Mouse (Mus musculus) heart, adult 2 months (tissue): ENCODE data around the gene Fbxo44. TPM values are rescaled to one million over a fixed set of nuclear protein-coding genes. Genes with fewer than 3 reads are reported as not detected.

ENCODE experiments used
- DNase-seq, 2 experiments: peaks; one replicate each; pipeline ENCODE4 v3.0.0; 2021
- H3K27ac ChIP-seq: fragments of 200-600 bp; 2 replicates; pipeline ENCODE4 v1.8.1; 2022
- H3K27me3 ChIP-seq: fragments of 200-500 bp; 2 replicates; pipeline ENCODE4 v1.6.1; 2012; ENCODE audit warnings: mild to moderate bottlenecking, low read length, inconsistent platforms, mixed read lengths; ENCODE audit not compliant: control insufficient read depth, insufficient read depth
- H3K36me3 ChIP-seq: fragments of 200-500 bp; 2 replicates; pipeline ENCODE4 v1.6.1; 2012; ENCODE audit warnings: low read length, inconsistent platforms; ENCODE audit not compliant: control insufficient read depth, insufficient read depth
- H3K4me1 ChIP-seq: fragments of 200-500 bp; 2 replicates; pipeline ENCODE4 v1.6.1; 2011; ENCODE audit warnings: low read length; ENCODE audit not compliant: control insufficient read depth, insufficient read depth
- H3K4me3 ChIP-seq: fragments of 200-600 bp; 2 replicates; pipeline ENCODE4 v1.8.1; 2022
- H3K79me2 ChIP-seq: fragments of 200-500 bp; replicated peaks from 2 replicates; pipeline ENCODE4 v1.6.1; 2012; ENCODE audit warnings: mild to moderate bottlenecking, inconsistent platforms, low read length, moderate library complexity, mixed read lengths; ENCODE audit not compliant: control insufficient read depth, insufficient read depth
- H3K9ac ChIP-seq: fragments of 200-500 bp; 2 replicates; pipeline ENCODE4 v1.6.1; 2012; ENCODE audit warnings: low read depth, mild to moderate bottlenecking, control low read depth, inconsistent platforms, low read length, mixed read lengths
- CTCF ChIP-seq: fragments of 200-600 bp; IDR thresholded peaks from 2 replicates; pipeline ENCODE4 v1.8.1; 2022; ENCODE audit warnings: antibody characterized with exemption, mild to moderate bottlenecking, moderate library complexity
- EP300 ChIP-seq: fragments of 200-500 bp; IDR thresholded peaks from 2 replicates; pipeline ENCODE4 v1.6.1; 2011; ENCODE audit warnings: low read depth, low read length, control low read depth; ENCODE audit not compliant: insufficient read depth
- POLR2A ChIP-seq: fragments of 200-500 bp; IDR thresholded peaks from 2 replicates; pipeline ENCODE4 v1.6.1; 2011; ENCODE audit warnings: mild to moderate bottlenecking, low read depth, low read length, control low read depth; ENCODE audit not compliant: insufficient read depth
- WGBS: fragments of 180-500 bp; shearing (Covaris S2); methylation state at CpG from one replicate; pipeline ENCODE4 v1.1.7; 2018; 5-methylcytosine and 5-hydroxymethylcytosine counted together
- intact Hi-C: fragments of 180-260 bp; cut with DNase I; formaldehyde crosslinking; loops from one replicate; pipeline ENCODE4 v1.15.1; 2025
- polyA plus RNA-seq: library from polyadenylated mRNA; depleted of rRNA; stranded (reverse); fragments of >200 nt; gene quantifications from 2 replicates; pipeline ENCODE4 v1.2.3, GENCODE M21; 2012
- total RNA-seq, 2 experiments: library from RNA; stranded (reverse); gene quantifications; 2 replicates each; pipeline ENCODE4 v1.2.3; 2021

Fbxo44 gene
- total and polyA plus RNA-seq, 3 experiments: 18.7 to 26.7 (median 19.7) TPM

DNA sequence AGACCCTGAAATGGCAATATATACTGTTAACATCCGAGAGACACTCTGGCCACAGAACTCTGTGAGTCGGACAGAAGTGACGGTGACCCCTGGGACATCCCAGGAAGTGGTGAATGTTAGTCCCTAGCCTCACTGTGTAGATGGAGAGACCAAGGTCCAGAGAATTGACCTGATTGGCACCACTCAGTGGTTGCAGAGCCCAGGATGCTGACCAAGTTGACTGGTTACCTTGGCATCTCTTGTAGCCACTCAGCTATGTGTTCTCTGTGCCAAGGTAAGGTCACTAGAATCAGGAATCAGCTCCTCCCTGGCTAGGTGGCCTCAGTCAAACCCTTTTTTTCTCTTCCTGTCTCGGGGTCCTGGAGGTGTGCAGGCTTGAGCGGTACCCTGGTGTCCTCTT is 16.6 kb downstream of the Fbxo44 start:
- H3K9ac ChIP-seq: no peak overlapping the region
- no peak overlapping the region for H3K27ac ChIP-seq
- H3K4me3 ChIP-seq: no peak overlapping the region
- no peaks in the 10 kb centered on the region; the same call in 1 of the 2 replicates for H3K4me1 ChIP-seq
- H3K79me2 ChIP-seq: no peaks in the 10 kb centered on the region
- H3K36me3 ChIP-seq: no peaks in the 10 kb centered on the region
- intact Hi-C loops: no loop called here
- DNase-seq: no peak
- no peak for TF ChIP-seq POLR2A
- no peak for TF ChIP-seq EP300
- TF ChIP-seq CTCF: no peak
- no peaks in the 10 kb centered on the region for H3K27me3 ChIP-seq
- 69% methylated on average over 5 of the region's 5 CpGs for WGBS

DNA sequence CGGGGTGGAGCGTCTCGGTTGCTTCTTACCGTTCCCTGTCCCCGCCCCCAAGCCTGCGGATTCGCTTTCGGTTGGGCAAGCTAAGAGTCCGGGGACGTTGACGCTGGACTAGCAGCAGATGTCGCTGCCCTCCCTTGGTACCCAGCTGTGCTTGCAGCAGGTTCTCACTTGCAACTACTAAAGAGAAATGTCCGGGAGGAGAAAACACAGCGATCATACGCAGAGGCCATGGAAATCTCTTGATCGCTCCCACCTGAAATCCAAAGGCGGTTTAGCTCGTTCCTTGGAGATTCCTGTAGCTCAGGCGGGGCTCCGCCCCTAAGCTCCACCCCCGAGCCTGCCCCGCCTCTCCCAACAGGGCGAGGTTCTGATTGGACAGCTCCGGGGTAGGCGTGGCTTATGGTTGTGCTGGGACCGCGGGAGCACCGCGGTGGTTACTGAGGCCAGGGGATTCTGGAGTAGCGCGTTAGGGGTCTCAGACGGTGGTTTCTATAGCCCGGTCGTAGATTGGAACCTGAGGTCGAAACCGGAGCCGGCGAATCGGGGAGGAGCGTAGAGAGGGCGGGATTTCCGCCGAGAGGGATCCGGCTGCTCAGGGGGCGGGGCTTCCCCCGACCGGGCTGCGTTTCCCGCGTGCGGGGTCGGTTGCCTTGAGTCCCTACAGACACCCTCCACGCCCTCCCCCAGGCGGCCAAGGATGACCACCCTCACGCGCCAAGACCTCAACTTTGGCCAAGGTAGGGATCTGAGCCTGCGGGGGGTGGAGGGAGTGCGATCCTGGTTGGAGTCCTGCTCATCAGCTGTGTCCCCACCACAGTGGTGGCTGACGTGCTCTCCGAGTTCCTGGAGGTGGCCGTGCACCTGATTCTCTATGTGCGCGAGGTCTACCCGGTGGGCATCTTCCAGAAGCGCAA is 19.9 kb downstream of the Fbxo44 start:
- under 1% methylated on average over 64 of the region's 65 CpGs for WGBS
- Histone ChIP-seq H3K36me3 (no peaks in the 10 kb centered on the region), H3K4me1 (no peaks in the 10 kb centered on the region; the same call in 1 of the 2 replicates), H3K4me3 (peak overlapping the region; percentile 85), H3K27me3 (no peaks in the 10 kb centered on the region), H3K27ac (peak overlapping the region; percentile 96), H3K9ac (peak overlapping the region; percentile 83), H3K79me2 (no peaks in the 10 kb centered on the region)
- TF ChIP-seq POLR2A (peak; percentile 71), CTCF (peak; percentile 89), EP300 (peak; percentile 53; the same call in 1 of the 2 replicates)
- DNase-seq: peak; percentile 95 to 96
- intact Hi-C loops: loop anchor here (1.0 kb wide), 1 partner anchor 24 kb away; no protein-coding TSS in a partner anchor

DNA sequence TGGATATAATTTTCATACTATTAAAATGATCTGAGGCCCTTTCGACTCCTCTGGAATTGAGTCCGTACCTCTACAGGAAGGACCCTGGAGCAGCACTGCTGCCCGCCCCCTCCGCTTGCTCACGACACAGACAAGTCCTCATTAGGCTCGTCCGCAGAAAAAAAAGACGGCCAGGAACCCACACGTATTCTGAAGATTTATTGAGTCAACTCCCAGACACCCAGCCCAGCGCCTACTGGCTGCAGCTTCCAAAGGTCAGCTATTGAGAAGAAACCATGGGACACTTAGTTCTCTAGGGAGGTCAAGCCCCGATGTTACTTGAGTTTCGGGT is 20.6 kb downstream of the Fbxo44 start:
- Histone ChIP-seq H3K27ac (peak overlapping the region; percentile 96), H3K79me2 (no peaks in the 10 kb centered on the region), H3K4me3 (peak overlapping the region; percentile 85), H3K4me1 (no peaks in the 10 kb centered on the region; the same call in 1 of the 2 replicates), H3K27me3 (no peaks in the 10 kb centered on the region), H3K36me3 (no peaks in the 10 kb centered on the region), H3K9ac (peak overlapping the region; percentile 42)
- no peak for DNase-seq
- intact Hi-C loops: loop anchor here (1.0 kb wide), 1 partner anchor 25 kb away; no protein-coding TSS in a partner anchor
- 1% methylated on average over 12 of the region's 12 CpGs for WGBS
- TF ChIP-seq EP300: no peak
- no peak for TF ChIP-seq POLR2A
- TF ChIP-seq CTCF: no peak

DNA sequence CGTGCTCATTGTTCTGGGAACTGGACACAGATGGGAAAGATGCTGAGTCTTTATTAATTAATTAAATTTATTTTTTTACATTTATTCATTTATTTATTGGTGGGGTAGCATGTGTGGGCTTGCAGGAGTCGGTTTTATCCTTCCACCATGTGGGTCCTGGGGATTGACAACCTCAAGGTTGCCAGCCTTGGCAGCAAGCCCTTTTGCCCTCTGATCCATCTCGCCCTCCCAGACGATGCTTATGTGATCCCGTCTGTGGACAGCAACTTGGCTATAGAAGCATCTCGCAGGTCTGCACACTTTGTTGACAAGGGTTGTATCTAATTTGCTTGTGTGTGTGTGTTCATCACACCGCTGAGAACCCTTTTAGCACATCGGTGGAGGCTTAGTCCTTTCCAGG is 22.8 kb downstream of the Fbxo44 start:
- intact Hi-C loops: no loop called here

DNA sequence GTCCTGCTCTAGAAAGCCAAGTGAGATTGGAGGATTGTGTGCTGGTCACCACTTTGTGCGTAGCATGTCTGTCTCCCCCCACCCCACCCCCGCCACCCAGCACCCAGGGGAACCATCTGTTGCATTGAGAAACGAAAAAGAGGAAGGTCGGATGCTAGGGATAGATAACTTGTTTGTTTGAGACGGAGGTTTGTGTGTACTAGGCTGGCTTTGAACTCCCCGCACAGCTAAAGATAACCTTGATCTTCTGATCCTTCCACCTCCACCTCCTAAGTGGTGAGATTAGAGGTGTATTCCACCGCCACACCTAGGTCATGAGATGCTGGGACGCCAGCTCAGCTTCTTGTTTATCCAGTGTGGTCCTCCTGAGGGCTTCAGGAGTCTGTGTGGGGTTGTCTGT is 25.3 kb downstream of the Fbxo44 start:
- Histone ChIP-seq H3K9ac (no peak overlapping the region), H3K27ac (no peak overlapping the region), H3K36me3 (no peaks in the 10 kb centered on the region), H3K79me2 (no peaks in the 10 kb centered on the region), H3K4me3 (no peak overlapping the region), H3K4me1 (no peaks in the 10 kb centered on the region; the same call in 1 of the 2 replicates), H3K27me3 (peaks cover 11% of the 10 kb centered on the region)
- TF ChIP-seq CTCF: no peak
- TF ChIP-seq EP300: no peak
- no peak for TF ChIP-seq POLR2A
- intact Hi-C loops: no loop called here
- no peak for DNase-seq
- WGBS: 69% methylated on average over 8 of the region's 8 CpGs

More for the DNA sequence above, 22.8 kb downstream of the Fbxo44 start:
- H3K9ac ChIP-seq: no peak overlapping the region
- no peak overlapping the region for H3K4me3 ChIP-seq
- no peaks in the 10 kb centered on the region for H3K79me2 ChIP-seq
- no peaks in the 10 kb centered on the region; the same call in 1 of the 2 replicates for H3K4me1 ChIP-seq
- H3K27ac ChIP-seq: no peak overlapping the region
- DNase-seq: no peak
- no peak for TF ChIP-seq EP300
- no peak for TF ChIP-seq POLR2A
- TF ChIP-seq CTCF: no peak
- WGBS: 65% methylated on average over 8 of the region's 8 CpGs
- H3K36me3 ChIP-seq: no peaks in the 10 kb centered on the region
- no peaks in the 10 kb centered on the region for H3K27me3 ChIP-seq
